Mouse (Mus musculus): ENCODE data around the gene Sfxn5. TPM values are rescaled to one million over a fixed set of nuclear protein-coding genes. Genes with fewer than 3 reads are reported as not detected.
A peak's percentile ranks its signal among the peaks of the same experiment; 100 is the strongest.

Sfxn5 gene
- polyA plus RNA-seq, 1 experiment = 17.5 TPM

DNA sequence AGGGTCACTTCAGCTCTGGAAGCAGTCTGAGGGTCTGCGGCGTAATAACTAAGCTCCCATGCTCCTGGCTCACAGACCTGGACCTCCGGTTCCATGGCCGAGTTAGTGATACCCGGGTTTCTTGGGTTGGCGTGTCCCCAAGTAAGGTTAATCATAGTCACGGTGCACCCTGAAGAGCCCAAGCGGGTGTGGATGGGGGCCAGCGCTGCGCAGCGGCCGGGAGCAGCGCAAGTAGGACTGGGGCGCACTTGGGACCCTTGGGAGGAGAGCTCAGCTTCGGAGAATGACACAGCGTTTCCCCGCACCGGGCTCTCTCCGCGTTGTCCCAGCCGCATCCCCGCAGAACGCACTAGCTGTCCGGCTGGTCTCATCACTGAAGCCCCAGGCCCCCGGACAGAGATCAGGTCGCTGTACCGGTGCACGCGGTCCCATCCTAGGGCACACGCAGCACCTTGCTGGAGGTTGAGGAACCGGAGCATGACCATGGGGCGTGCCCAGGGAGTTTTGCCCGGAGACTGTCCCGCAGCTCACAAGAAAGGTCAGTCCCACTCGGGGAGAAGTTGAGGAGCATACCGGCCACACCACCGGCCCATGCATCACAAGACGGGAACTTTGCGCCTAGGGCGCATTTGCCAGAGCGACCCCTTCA is 747 bp downstream of the Sfxn5 start:
- TF ChIP-seq CTCF (IDR thresholded peaks at IDR 0.05; ENCODE audit: borderline replicate concordance, extremely low read depth, insufficient read depth, insufficient read length) (no peak), POLR2A (IDR thresholded peaks at IDR 0.05; ENCODE audit: borderline replicate concordance, extremely low read depth, insufficient read depth, insufficient read length, poor library complexity, severe bottlenecking) (no peak)
- DNase-seq (ENCODE audit: low read depth) = peak; percentile 55

DNA sequence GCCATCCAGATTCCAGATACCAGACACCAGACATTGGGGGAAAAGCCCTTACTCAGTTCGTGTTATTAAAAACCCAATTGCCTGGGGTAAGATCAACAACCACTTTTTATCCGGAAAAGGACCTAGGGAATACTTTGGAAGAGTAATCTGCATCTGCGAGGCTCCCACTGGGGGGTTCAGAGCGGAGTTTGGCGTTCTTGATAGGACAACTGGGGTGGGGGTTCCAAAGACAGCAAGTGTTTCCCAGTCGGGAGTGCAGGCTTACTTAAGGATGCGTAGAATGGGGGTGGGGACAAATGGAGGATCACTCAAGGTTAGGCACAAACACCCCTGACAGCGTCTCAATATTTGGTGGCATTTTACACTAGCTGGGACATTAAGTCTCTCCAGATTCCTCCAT is 1.5 kb downstream of the Sfxn5 start:
- TF ChIP-seq POLR2A (IDR thresholded peaks at IDR 0.05; ENCODE audit: borderline replicate concordance, extremely low read depth, insufficient read depth, insufficient read length, poor library complexity, severe bottlenecking) (no peak), CTCF (IDR thresholded peaks at IDR 0.05; ENCODE audit: borderline replicate concordance, extremely low read depth, insufficient read depth, insufficient read length) (no peak)
- peak; percentile 10 for DNase-seq (ENCODE audit: low read depth)

DNA sequence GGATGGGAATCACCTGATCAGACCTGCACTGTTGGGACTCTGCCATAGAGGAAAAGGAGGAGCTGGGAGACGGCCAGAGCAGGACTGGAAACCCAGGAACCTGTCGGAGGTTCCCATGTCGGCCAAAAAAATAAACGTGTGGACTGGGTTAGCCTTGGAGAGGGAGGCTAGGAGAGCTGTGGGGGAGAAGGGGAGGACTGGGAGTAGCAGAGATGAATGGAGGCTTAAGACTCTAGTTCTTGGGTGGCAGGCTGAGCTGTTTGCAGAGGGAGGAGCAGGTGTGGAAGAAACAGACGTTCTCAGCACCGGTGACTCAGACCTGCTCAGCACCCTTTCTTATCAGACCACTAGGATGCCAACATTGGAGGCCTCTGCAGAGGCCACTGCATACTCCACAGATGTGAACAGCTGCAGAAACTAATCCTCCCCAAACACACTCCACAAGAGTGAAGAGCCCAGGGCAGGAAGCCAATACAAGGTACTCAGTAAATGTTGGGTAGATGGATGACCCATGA is 1.9 kb downstream of the Sfxn5 start:
- TF ChIP-seq CTCF (IDR thresholded peaks at IDR 0.05; ENCODE audit: borderline replicate concordance, extremely low read depth, insufficient read depth, insufficient read length) = no peak
- no peak for TF ChIP-seq POLR2A (IDR thresholded peaks at IDR 0.05; ENCODE audit: borderline replicate concordance, extremely low read depth, insufficient read depth, insufficient read length, poor library complexity, severe bottlenecking)
- DNase-seq (ENCODE audit: low read depth) = no peak

DNA sequence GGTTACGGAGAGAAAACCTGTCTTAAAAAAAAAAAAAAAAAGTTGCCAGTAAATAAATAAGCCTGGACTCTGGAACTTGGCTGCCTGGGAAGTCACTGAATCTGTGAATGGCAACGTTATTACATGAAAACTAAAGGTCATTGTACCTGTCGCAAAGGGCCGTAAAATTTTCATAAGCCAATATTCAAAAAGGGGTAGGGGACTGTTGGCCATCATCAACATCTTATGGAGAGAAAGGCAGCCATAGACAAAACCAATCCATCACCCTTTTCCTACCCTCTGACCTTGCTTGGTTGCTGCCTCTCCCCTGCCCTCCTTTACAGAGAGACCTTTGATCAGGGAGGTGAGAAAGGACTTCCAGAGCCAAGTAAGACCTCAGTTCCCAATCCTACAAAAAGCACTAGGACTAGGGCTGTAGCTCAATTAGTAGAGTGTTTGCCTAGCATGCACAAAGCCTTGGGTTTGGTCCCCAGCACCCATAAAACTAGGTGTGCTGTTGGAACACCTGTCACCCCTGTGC is 3.5 kb downstream of the Sfxn5 start:
- DNase-seq (ENCODE audit: low read depth) = no peak
- TF ChIP-seq POLR2A (IDR thresholded peaks at IDR 0.05; ENCODE audit: borderline replicate concordance, extremely low read depth, insufficient read depth, insufficient read length, poor library complexity, severe bottlenecking) (no peak), CTCF (IDR thresholded peaks at IDR 0.05; ENCODE audit: borderline replicate concordance, extremely low read depth, insufficient read depth, insufficient read length) (no peak)

DNA sequence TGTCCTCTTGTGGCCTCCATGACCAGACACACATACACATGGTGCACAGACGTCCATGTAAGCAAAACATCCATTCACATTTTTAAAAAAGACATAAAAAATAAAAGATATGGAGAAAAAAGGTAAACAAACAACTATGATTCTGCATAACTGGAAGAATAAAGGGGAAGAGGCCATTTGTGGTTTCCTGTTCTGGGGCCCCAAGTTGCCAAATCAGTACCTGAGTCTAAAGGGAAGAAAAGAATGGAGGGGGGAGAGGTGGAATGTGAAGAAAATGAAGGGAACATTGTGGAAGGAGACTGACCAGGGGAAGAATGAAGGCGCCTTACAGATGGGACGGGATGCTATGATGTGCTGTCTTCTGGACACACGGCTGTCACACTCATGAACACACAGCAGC is 6.7 kb downstream of the Sfxn5 start:
- DNase-seq (ENCODE audit: low read depth) = no peak

DNA sequence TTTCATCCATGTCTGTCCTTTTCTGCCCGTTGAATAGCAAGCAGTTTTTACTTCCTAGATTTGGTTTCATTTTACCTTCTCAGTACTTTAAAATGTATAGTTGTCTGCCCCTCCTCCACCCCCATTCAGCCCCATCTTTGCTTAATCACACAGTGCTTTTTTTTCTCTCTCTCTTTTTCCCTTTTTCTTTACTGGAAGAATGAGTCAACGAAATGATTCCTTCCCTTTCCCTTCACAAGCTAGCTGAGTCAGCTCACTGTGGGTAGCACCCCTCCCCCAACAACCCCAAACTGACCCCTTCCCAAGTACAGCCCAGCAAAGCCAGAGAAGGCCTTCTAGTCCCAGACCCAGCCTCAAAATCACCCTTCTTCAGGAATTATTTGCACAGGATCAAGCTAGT is 8.1 kb downstream of the Sfxn5 start:
- no peak for TF ChIP-seq CTCF (IDR thresholded peaks at IDR 0.05; ENCODE audit: borderline replicate concordance, extremely low read depth, insufficient read depth, insufficient read length)
- TF ChIP-seq POLR2A (IDR thresholded peaks at IDR 0.05; ENCODE audit: borderline replicate concordance, extremely low read depth, insufficient read depth, insufficient read length, poor library complexity, severe bottlenecking) = no peak
- DNase-seq (ENCODE audit: low read depth) = no peak

More for the DNA sequence above, 6.7 kb downstream of the Sfxn5 start:
- TF ChIP-seq POLR2A (IDR thresholded peaks at IDR 0.05; ENCODE audit: borderline replicate concordance, extremely low read depth, insufficient read depth, insufficient read length, poor library complexity, severe bottlenecking) (no peak), CTCF (IDR thresholded peaks at IDR 0.05; ENCODE audit: borderline replicate concordance, extremely low read depth, insufficient read depth, insufficient read length) (no peak)

DNA sequence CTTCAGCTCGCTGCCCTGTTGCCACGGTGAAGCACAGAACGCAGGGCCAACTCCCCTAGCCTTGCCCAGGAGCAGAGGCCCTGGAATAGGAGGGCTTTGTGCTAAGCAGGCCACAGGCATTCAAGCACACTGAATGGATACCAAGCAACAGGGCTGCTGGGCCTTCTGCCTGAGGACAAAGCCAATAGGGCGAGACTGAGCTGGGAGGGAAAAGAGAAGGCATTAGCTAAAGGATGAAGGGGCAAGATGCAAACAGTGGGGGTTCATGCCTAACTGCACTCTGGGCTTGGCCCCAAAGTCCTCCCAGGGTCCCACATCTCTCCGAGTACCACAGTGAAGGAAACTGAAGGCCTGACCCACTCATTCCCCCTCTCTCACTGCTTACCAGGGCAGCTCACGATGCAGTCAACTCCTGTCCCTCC is 12.8 kb downstream of the Sfxn5 start:
- peak; percentile 94 for DNase-seq (ENCODE audit: low read depth)
- TF ChIP-seq CTCF (IDR thresholded peaks at IDR 0.05; ENCODE audit: borderline replicate concordance, extremely low read depth, insufficient read depth, insufficient read length) = no peak

DNA sequence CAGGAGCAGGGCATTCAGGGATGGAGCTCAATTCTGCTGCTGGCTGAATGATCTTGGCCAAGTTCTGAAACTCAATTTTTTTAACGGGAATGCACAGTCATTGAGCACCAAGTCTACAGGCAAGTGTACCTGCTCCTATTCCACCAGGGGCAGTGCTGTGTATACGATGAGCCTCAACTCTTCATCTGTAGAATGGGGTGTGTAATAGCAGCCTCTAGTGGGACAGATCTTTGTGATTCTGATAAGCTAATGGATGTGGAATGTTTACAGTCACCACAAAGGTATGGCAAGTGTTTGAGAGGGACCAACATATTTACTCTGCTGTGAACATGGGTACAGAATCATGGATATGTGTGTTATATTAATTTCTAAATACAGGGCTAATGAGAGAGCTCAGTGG is 17.0 kb downstream of the Sfxn5 start:
- DNase-seq (ENCODE audit: low read depth) = no peak
- TF ChIP-seq CTCF (IDR thresholded peaks at IDR 0.05; ENCODE audit: borderline replicate concordance, extremely low read depth, insufficient read depth, insufficient read length) (no peak), POLR2A (IDR thresholded peaks at IDR 0.05; ENCODE audit: borderline replicate concordance, extremely low read depth, insufficient read depth, insufficient read length, poor library complexity, severe bottlenecking) (no peak)

DNA sequence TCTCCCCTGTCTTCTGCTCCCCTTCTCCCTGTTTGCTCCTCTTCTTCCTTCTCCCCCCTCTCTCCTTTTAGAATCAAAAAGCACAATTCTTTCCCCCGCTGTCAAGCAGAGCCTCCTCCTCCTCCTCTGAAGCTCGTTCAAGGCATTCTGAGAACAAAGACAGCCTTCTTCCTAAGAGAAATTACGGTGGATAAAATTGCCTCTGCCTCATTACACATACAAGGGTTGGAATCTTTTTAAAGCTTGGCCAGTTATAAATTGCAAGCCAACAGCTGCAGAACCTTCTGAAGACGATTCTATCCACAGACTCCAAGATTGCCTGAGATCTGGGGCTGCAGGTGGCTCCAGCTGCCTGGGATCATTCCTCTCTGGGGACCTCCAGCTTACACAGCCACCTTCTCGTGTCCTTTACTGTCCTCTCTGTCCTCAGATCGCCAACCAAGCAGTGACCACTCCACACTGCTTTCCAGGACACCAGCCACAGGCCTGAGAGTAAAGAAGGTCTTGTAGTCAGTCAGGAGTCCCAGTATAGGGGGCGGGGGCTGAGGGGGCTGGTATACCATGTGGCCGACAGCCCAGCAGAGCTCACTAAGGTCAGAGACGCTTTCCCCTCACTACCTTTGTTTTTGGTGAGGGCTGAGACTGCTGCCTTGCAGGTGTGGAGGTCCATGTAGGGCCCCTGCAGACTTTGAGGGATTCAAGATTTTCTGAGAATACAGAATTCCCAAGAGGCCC is 19.0 kb downstream of the Sfxn5 start:
- peak; percentile 78 for DNase-seq (ENCODE audit: low read depth)

DNA sequence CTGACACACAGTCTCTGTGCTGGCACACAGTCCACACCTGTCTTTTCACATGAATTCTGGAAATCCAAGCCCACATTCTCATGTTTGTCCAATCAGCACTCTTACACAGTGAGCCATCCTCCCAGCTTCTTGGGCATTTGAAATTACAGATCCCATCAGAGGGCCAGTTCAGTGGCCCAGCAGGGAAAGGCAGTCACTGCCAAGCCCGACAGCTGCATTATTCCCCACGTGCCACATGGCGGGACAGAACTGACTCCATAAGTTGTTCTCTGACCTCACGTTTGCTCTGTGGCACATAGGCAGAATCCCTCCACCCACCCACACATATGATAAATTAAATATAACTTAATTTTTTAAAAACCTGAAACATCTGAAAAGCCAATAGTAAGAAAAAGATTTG is 25.3 kb downstream of the Sfxn5 start:
- TF ChIP-seq CTCF (IDR thresholded peaks at IDR 0.05; ENCODE audit: borderline replicate concordance, extremely low read depth, insufficient read depth, insufficient read length) = no peak
- no peak for TF ChIP-seq POLR2A (IDR thresholded peaks at IDR 0.05; ENCODE audit: borderline replicate concordance, extremely low read depth, insufficient read depth, insufficient read length, poor library complexity, severe bottlenecking)
- no peak for DNase-seq (ENCODE audit: low read depth)

More for the DNA sequence above, 19.0 kb downstream of the Sfxn5 start:
- TF ChIP-seq POLR2A (IDR thresholded peaks at IDR 0.05; ENCODE audit: borderline replicate concordance, extremely low read depth, insufficient read depth, insufficient read length, poor library complexity, severe bottlenecking) (no peak), CTCF (IDR thresholded peaks at IDR 0.05; ENCODE audit: borderline replicate concordance, extremely low read depth, insufficient read depth, insufficient read length) (no peak)

DNA sequence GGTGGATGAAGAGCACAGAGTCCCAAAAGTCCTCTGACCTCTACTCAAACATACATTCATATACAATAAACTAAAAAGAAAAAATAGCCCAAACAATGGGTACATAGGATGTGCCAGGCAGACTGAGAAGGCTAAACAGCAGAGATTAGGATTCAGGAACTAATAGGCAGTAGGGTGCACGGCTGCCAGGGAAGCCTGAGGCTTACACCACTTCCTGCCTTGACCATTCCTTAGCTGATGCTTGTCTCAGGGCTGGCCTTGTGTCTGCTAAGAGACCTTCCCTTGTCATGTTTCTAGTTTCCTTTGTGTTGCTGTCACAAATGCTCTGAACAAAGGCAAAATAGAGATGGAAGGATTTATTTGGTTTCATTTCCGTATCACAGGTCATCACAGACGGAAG is 26.8 kb downstream of the Sfxn5 start:
- TF ChIP-seq POLR2A (IDR thresholded peaks at IDR 0.05; ENCODE audit: borderline replicate concordance, extremely low read depth, insufficient read depth, insufficient read length, poor library complexity, severe bottlenecking) (no peak), CTCF (IDR thresholded peaks at IDR 0.05; ENCODE audit: borderline replicate concordance, extremely low read depth, insufficient read depth, insufficient read length) (no peak)
- no peak for DNase-seq (ENCODE audit: low read depth)
